Comparison of ENCODE assay signal across 12 mouse cellular contexts in genomic region chr7:99449063-99449462, GRCm38 (mm10). TPM values are rescaled to one million over a fixed set of nuclear protein-coding genes. Genes with fewer than 3 reads are reported as not detected.
DNase-seq lines count a peak whose midpoint lies in the region; ATAC-seq and TF ChIP-seq lines count a peak whose summit lies in the region.
"Had no signal": no experiment of that assay in that cellular context is flagged by ENCODE, and none has a peak within 500 bp of the region (broad histone marks: within the 10 kb centered on the region; RNA-seq: fewer than 3 reads in every experiment).

No protein-coding gene starts in this region.

- H3K27me3 ChIP-seq in midbrain, embryonic 13.5 days: no peaks in the 10 kb centered on the region
- H3K27me3 ChIP-seq in midbrain, embryonic 16.5 days (ENCODE audit: control insufficient read depth, insufficient read depth, low read depth, low read length): no peaks in the 10 kb centered on the region
- no peaks in the 10 kb centered on the region for H3K27me3 ChIP-seq in forebrain, embryonic 12.5 days
- no peaks in the 10 kb centered on the region for H3K27me3 ChIP-seq in hindbrain, postnatal 0 days (ENCODE audit: insufficient read depth, low read length)
- H3K27me3 ChIP-seq: embryonic facial prominence, embryonic 12.5 days; stomach, embryonic 15.5 days had no signal

- peak overlapping the region; percentile 6; the same call in 1 of the 2 replicates for H3K27ac ChIP-seq in midbrain, embryonic 13.5 days
- no peak overlapping the region for H3K27ac ChIP-seq in midbrain, embryonic 16.5 days (ENCODE audit: low read length)
- H3K27ac ChIP-seq in forebrain, embryonic 12.5 days: 0 out of 2 replicates have a peak overlapping the region, but pooled peaks have one; percentile 6
- H3K27ac ChIP-seq in hindbrain, postnatal 0 days: peak overlapping the region; percentile 32; the same call in 1 of the 2 replicates
- H3K27ac ChIP-seq: embryonic facial prominence, embryonic 12.5 days; stomach, embryonic 15.5 days had no signal

- no peak overlapping the region for H3K9ac ChIP-seq in midbrain, embryonic 13.5 days (replicated peaks)
- H3K9ac ChIP-seq in midbrain, embryonic 16.5 days (ENCODE audit: low read depth, low read length): no peak overlapping the region
- no peak overlapping the region for H3K9ac ChIP-seq in forebrain, embryonic 12.5 days
- H3K9ac ChIP-seq in hindbrain, postnatal 0 days (replicated peaks; ENCODE audit: low read length): no peak overlapping the region
- H3K9ac ChIP-seq: embryonic facial prominence, embryonic 12.5 days; stomach, embryonic 15.5 days had no signal

- H3K4me3 ChIP-seq in midbrain, embryonic 13.5 days (replicated peaks): no peak overlapping the region
- no peak overlapping the region for H3K4me3 ChIP-seq in midbrain, embryonic 16.5 days (ENCODE audit: low read depth, low read length)
- H3K4me3 ChIP-seq in forebrain, embryonic 12.5 days (replicated peaks): no peak overlapping the region
- H3K4me3 ChIP-seq in hindbrain, postnatal 0 days (ENCODE audit: low read length): no peak overlapping the region
- H3K4me3 ChIP-seq: embryonic facial prominence, embryonic 12.5 days; stomach, embryonic 15.5 days had no signal

- no peaks in the 10 kb centered on the region for H3K9me3 ChIP-seq in midbrain, embryonic 13.5 days
- H3K9me3 ChIP-seq in midbrain, embryonic 16.5 days (replicated peaks; ENCODE audit: control insufficient read depth, low read length, poor library complexity, severe bottlenecking): no peaks in the 10 kb centered on the region
- H3K9me3 ChIP-seq in forebrain, embryonic 12.5 days: no peaks in the 10 kb centered on the region
- H3K9me3 ChIP-seq in hindbrain, postnatal 0 days (ENCODE audit: low read length): no peaks in the 10 kb centered on the region
- H3K9me3 ChIP-seq: embryonic facial prominence, embryonic 12.5 days; stomach, embryonic 15.5 days had no signal

- WGBS in midbrain, embryonic 13.5 days: 41% methylated on average over 8 of the region's 8 CpGs
- WGBS in midbrain, embryonic 16.5 days: 37% methylated on average over 8 of the region's 8 CpGs
- WGBS in forebrain, embryonic 12.5 days: 54% methylated on average over 8 of the region's 8 CpGs
- 38% methylated on average over 8 of the region's 8 CpGs for WGBS in hindbrain, postnatal 0 days

- ATAC-seq in midbrain, embryonic 13.5 days: no peak
- ATAC-seq in midbrain, embryonic 16.5 days: no peak
- ATAC-seq in forebrain, embryonic 12.5 days (ENCODE audit: low FRiP score): no peak
- ATAC-seq in hindbrain, postnatal 0 days: no peak
- ATAC-seq in erythroblast, adult 5-6 weeks (replicated peaks; ENCODE audit: low FRiP score, poor library complexity, severe bottlenecking): no peak

- no peak for TF ChIP-seq CTCF in hindbrain, postnatal 0 days (IDR thresholded peaks at IDR 0.05; ENCODE audit: low read depth)

- H3K4me1 ChIP-seq in midbrain, embryonic 13.5 days (replicated peaks): peaks cover 30% of the 10 kb centered on the region
- peaks cover 5% of the 10 kb centered on the region; the same call in 1 of the 2 replicates for H3K4me1 ChIP-seq in midbrain, embryonic 16.5 days (ENCODE audit: control insufficient read depth, insufficient read depth, low read length)
- H3K4me1 ChIP-seq in forebrain, embryonic 12.5 days: peaks cover 35% of the 10 kb centered on the region
- 0 out of 2 replicates have a peak, but pooled peaks cover 3% of the 10 kb centered on the region for H3K4me1 ChIP-seq in hindbrain, postnatal 0 days (ENCODE audit: insufficient read depth, low read length)
- H3K4me1 ChIP-seq: stomach, embryonic 15.5 days had no signal

- H3K4me2 ChIP-seq in midbrain, embryonic 13.5 days (replicated peaks): no peak overlapping the region
- H3K4me2 ChIP-seq in midbrain, embryonic 16.5 days (ENCODE audit: low read length): no peak overlapping the region
- H3K4me2 ChIP-seq in forebrain, embryonic 12.5 days: no peak overlapping the region
- H3K4me2 ChIP-seq in hindbrain, postnatal 0 days (ENCODE audit: low read depth, low read length): no peak overlapping the region
- H3K4me2 ChIP-seq: embryonic facial prominence, embryonic 12.5 days; stomach, embryonic 15.5 days had no signal

- no peak for DNase-seq in hindbrain, postnatal 0 days (ENCODE audit: low spot score)
- DNase-seq in thymus, postnatal 0 days (ENCODE audit: low spot score): peak; percentile 49
- no peak for DNase-seq in gastrocnemius, adult 8-10 months (ENCODE audit: low spot score in 2 of 2)
- DNase-seq in liver: no peak
- DNase-seq: cerebellum, adult 11-12 months; gastrocnemius, postnatal 36 days had no signal

- peaks cover 7% of the 10 kb centered on the region; the same call in 1 of the 2 replicates for H3K36me3 ChIP-seq in midbrain, embryonic 13.5 days
- H3K36me3 ChIP-seq in midbrain, embryonic 16.5 days (ENCODE audit: control insufficient read depth, insufficient read depth, low read length): no peaks in the 10 kb centered on the region
- 0 out of 2 replicates have a peak, but pooled peaks cover 4% of the 10 kb centered on the region for H3K36me3 ChIP-seq in forebrain, embryonic 12.5 days (replicated peaks)
- H3K36me3 ChIP-seq in hindbrain, postnatal 0 days (ENCODE audit: insufficient read depth, low read length): no peaks in the 10 kb centered on the region
- H3K36me3 ChIP-seq: embryonic facial prominence, embryonic 12.5 days; stomach, embryonic 15.5 days had no signal

RNA-seq across cellular contexts. Expression of gene Klhl35, which starts 16.7 kb away (rescaled TPM):
- polyA plus RNA-seq in midbrain, embryonic 13.5 days (2015; fragmentation: Nextera tagmentation; extraction: Ambion mirVana): 9.0 and 17.2 TPM in 2 replicates
- 2.5 and 2.9 TPM in 2 replicates for polyA plus RNA-seq in midbrain, embryonic 16.5 days (2015; fragmentation: Nextera tagmentation; extraction: Ambion mirVana)
- 5.6 and 6.8 TPM in 2 replicates for polyA plus RNA-seq in forebrain, embryonic 12.5 days (2016; fragmentation: Nextera tagmentation; extraction: Ambion mirVana)
- total RNA-seq in hindbrain, postnatal 0 days (2014; rRNA removed): 2.3 and 3.3 TPM in 2 replicates
- polyA plus RNA-seq in hindbrain, postnatal 0 days (2015; fragmentation: Nextera tagmentation; extraction: Ambion mirVana): 2.3 TPM in 2 replicates
- 0.90 and 1.1 TPM in 2 replicates for polyA plus RNA-seq in thymus, postnatal 0 days (2015; fragmentation: Nextera tagmentation; extraction: Ambion mirVana)
- not detected for total RNA-seq in gastrocnemius, adult 8-10 months (2022)
- 1.9 TPM in 1 of 2 replicates, not detected in the other for total RNA-seq in erythroblast, adult 5-6 weeks (2015; ENCODE audit: low replicate concordance)
- not detected in 2 replicates for total RNA-seq in erythroblast, adult 5-6 weeks (2017; ENCODE audit: low replicate concordance)
- total RNA-seq: gastrocnemius, postnatal 36 days had no signal

RNA-seq across cellular contexts. Expression of gene Rps3, which starts 34.5 kb away (rescaled TPM):
- 531 and 554 TPM in 2 replicates for polyA plus RNA-seq in midbrain, embryonic 13.5 days (2015; fragmentation: Nextera tagmentation; extraction: Ambion mirVana)
- polyA plus RNA-seq in midbrain, embryonic 16.5 days (2015; fragmentation: Nextera tagmentation; extraction: Ambion mirVana): 405 and 414 TPM in 2 replicates
- polyA plus RNA-seq in forebrain, embryonic 12.5 days (2016; fragmentation: Nextera tagmentation; extraction: Ambion mirVana): 597 and 603 TPM in 2 replicates
- 526 and 754 TPM in 2 replicates for total RNA-seq in hindbrain, postnatal 0 days (2014; rRNA removed)
- 456 and 459 TPM in 2 replicates for polyA plus RNA-seq in hindbrain, postnatal 0 days (2015; fragmentation: Nextera tagmentation; extraction: Ambion mirVana)
- polyA plus RNA-seq in thymus, postnatal 0 days (2015; fragmentation: Nextera tagmentation; extraction: Ambion mirVana): 1,054 and 1,103 TPM in 2 replicates
- total RNA-seq in gastrocnemius, adult 8-10 months (2022): 100 to 1,000 TPM; 272 to 331 (median 278) TPM
- 292 and 308 TPM in 2 replicates for total RNA-seq in erythroblast, adult 5-6 weeks (2015; ENCODE audit: low replicate concordance)
- 237 and 436 TPM in 2 replicates for total RNA-seq in erythroblast, adult 5-6 weeks (2017; ENCODE audit: low replicate concordance)
